Mouse (Mus musculus) NIH3T3 (cell line): ENCODE measurements around the gene Zbtb6.

ENCODE experiments used
- DNase-seq: peaks from one replicate; pipeline ENCODE4 v3.0.0-alpha.2; 2012; ENCODE audit warnings: low read depth

Zbtb6 gene

GRCm38 (mm10) chr2:37442611-37443591, at the start of gene Zbtb6, which contains the start of the genes Zbtb26 and Rabgap1:
Zbtb6 (minus strand) TSS chr2:37443171.
Zbtb26 (minus strand) TSS chr2:37443135.
Rabgap1 (plus strand) TSS chr2:37443279.
- DNase-seq: peak; percentile 98

DNA sequence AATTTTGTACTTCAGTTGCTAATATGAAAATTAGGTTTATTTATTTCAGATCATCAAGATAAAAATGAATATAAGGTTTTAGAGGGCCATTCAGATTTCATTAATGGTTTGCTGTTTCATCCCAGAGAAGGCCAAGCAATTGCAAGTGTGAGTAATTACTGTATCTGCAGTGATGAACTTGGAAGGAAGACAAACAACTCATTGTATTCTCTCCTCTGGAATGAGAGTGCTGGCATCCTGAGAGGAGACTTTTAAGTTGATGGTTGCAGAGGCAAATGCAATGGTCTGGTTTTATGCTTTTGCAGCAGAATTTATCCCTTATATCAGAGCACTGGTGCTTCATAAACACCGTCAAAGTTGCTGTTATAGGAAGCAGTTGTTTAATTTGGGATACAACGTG, 46.0 kb upstream of the Zbtb6 start:
- DNase-seq: no peak

GRCm38 (mm10) chr2:37486408-37486807, 43.4 kb upstream of the Zbtb6 start:
- DNase-seq: no peak

- DNase-seq: peak; percentile 86
These were observed 42.4 kb upstream of the Zbtb6 start for GRCm38 (mm10) chr2:37485370-37485769.

DNA sequence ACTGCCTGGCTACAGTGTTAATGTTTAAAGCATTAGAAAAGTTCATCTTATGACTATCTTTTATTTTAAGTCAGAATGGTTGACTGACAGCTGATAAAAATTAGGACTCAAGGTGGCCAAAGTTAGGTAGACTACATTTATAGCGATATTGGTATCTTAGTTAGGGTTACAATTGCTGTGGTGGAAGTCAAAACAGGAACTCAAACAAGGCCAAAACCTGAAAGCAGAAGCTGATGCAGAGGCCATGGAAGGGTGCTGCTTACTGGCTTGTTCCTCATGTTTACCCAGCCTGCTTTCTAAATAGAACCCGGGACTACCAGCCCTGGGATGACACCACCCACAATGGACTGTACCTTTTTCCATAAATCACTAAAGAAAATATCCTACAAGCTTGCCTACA, 41.2 kb upstream of the Zbtb6 start:
- DNase-seq: no peak

DNA sequence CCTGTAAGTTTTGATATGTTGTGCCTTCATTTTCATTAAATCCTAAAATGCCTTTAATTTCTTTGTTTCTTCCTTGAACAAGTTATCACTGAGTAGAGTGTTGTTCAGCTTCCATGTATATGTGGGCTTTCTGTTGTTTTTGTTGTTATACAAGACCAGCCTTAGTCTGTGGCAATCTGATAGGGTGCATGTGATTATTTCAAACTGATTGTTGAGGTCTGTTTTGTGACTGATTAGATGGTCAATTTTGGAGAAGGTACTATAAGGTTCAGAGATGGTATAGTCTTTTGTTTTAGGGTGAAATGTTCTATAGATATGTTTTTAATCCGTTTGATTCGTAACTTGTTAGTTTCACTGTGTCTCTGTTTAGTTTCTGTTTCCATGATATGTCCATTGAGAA, 37.1 kb upstream of the Zbtb6 start:
- DNase-seq: no peak

DNA sequence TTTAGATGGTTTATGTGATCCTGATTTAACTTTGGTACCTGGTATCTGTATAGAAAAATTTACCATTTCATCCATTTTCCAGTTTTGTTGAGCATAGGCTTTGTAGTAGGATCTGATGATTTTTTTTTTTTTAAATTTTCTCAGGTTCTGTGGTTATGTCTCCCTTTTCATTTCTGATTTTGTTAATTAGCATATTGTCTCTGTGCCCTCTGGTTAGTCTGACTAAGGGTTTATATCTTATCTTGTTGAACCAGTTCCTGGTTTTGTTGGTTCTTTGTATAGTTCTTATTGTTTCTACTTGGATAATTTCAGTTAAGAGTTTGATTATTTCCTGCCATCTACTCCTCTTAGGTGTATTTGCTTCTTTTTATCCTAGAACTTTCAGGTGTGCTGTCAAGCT, 36.6 kb upstream of the Zbtb6 start:
- DNase-seq: no peak

- no peak for DNase-seq
These were observed 23.3 kb upstream of the Zbtb6 start for GRCm38 (mm10) chr2:37466266-37466665.

- DNase-seq: no peak
These were observed 17.7 kb upstream of the Zbtb6 start for GRCm38 (mm10) chr2:37460707-37461106.

- no peak for DNase-seq
These were observed 9.4 kb upstream of the Zbtb6 start for GRCm38 (mm10) chr2:37452376-37452760.

GRCm38 (mm10) chr2:37451667-37452375, 8.8 kb upstream of the Zbtb6 start:
- peak; percentile 98 for DNase-seq

- peak; percentile 54 for DNase-seq
These were observed 11.4 kb downstream of the Zbtb6 start for GRCm38 (mm10) chr2:37431609-37432008.

- DNase-seq: peak; percentile 93
These were observed 12.1 kb downstream of the Zbtb6 start for GRCm38 (mm10) chr2:37430593-37431464.

GRCm38 (mm10) chr2:37423671-37424070, 19.3 kb downstream of the Zbtb6 start:
- peak; percentile 35 for DNase-seq

- DNase-seq: peak; percentile 98
These were observed 20.4 kb downstream of the Zbtb6 start, which contains the start of gene Rc3h2 for GRCm38 (mm10) chr2:37422306-37423304. Rc3h2 (minus strand) TSS chr2:37422903.

- no peak for DNase-seq
These were observed 21.1 kb downstream of the Zbtb6 start for GRCm38 (mm10) chr2:37421903-37422302.

- peak; percentile 44 for DNase-seq
These were observed 47.4 kb downstream of the Zbtb6 start for GRCm38 (mm10) chr2:37395539-37395938.

GRCm38 (mm10) chr2:37382921-37383320, 60.0 kb downstream of the Zbtb6 start:
- DNase-seq: no peak

DNA sequence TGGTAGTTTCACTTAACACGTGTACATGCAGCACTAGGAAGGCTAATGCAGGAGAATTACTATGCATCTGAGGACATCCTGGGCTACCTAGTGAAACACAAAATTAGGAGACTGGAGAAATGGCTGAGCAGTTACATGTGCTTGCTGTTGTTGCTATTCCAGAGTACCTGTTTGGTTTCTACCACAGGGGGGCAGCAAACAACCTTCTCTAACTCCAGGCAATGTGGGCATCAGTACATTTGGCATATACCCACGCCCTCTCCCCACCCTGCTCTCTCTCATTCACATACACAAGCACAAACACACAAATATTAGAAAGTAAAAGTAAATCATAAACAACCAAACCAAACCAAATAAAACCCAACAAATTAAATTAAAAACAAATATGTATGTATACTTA, 62.8 kb downstream of the Zbtb6 start:
- DNase-seq: peak; percentile 82

DNA sequence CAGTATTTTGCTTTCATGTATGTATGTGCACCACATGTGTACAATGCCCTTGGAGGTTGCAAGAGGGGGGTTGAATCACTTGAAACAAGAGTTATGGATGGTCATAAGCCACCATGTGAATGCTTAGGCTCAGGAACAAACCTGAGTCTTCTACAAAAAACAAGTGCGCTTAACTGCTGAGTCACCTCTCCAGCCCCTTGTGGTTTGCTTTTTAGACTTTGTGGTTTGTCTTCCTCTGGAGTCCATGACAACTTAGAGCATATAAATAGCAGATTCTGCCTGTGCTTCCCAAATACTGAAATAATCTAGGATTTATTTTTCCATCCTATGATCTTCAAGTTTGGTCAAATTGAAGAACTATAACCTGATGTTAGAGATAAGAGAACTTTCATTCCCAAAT, 67.0 kb downstream of the Zbtb6 start:
- peak; percentile 75 for DNase-seq
